Mouse (Mus musculus) intestine, postnatal 0 days (tissue): ENCODE data around the gene Mast4. TPM values are rescaled to one million over a fixed set of nuclear protein-coding genes. Genes with fewer than 3 reads are reported as not detected.

Experiments
- ATAC-seq: fragments of 200-750 bp; cut with Nextera tagmentation; 2 replicates; pipeline ENCODE4 v1.8.0; 2017; ENCODE audit warnings: mild to moderate bottlenecking, moderate TSS enrichment, moderate library complexity
- H3K27ac ChIP-seq: fragments of 300-500 bp; sonication (generic); 2 replicates; pipeline ENCODE4 v1.5.1; 2014; ENCODE audit warnings: mild to moderate bottlenecking, low read depth, low read length, moderate library complexity
- H3K27me3 ChIP-seq: fragments of 300-500 bp; sonication (generic); replicated peaks from 2 replicates; pipeline ENCODE4 v1.6.1; 2014; ENCODE audit warnings: low read length, mixed read lengths; ENCODE audit not compliant: control insufficient read depth, insufficient read depth
- H3K36me3 ChIP-seq: fragments of 300-500 bp; sonication (generic); 2 replicates; pipeline ENCODE4 v1.6.1; 2014; ENCODE audit warnings: mild to moderate bottlenecking, moderate library complexity; ENCODE audit not compliant: control insufficient read depth, insufficient read depth
- H3K4me1 ChIP-seq: fragments of 300-500 bp; sonication (generic); replicated peaks from 2 replicates; pipeline ENCODE4 v1.6.1; 2014; ENCODE audit warnings: antibody characterized with exemption, low read length, mixed read lengths; ENCODE audit not compliant: control insufficient read depth, insufficient read depth
- H3K4me2 ChIP-seq: fragments of 300-500 bp; sonication (generic); replicated peaks from 2 replicates; pipeline ENCODE4 v1.6.1; 2014; ENCODE audit warnings: low read depth, mild to moderate bottlenecking, moderate library complexity
- H3K4me3 ChIP-seq: fragments of 300-500 bp; sonication (generic); 2 replicates; pipeline ENCODE4 v1.5.1; 2014; ENCODE audit warnings: low read depth, low read length
- H3K9ac ChIP-seq: fragments of 300-500 bp; sonication (generic); 2 replicates; pipeline ENCODE4 v1.6.1; 2014; ENCODE audit warnings: mild to moderate bottlenecking, low read depth, low read length
- H3K9me3 ChIP-seq: fragments of 300-500 bp; sonication (generic); 2 replicates; pipeline ENCODE4 v1.6.1; 2016; ENCODE audit warnings: mixed run types; ENCODE audit not compliant: control insufficient read depth
- CTCF ChIP-seq: sonication (generic); IDR thresholded peaks from 2 replicates; pipeline ENCODE4 v1.5.1; 2016; ENCODE audit warnings: low read depth, mild to moderate bottlenecking, control low read depth, antibody characterized with exemption, moderate library complexity
- WGBS: fragments of 180-500 bp; shearing (Covaris S2); extraction: QIAGEN DNeasy Blood & Tissue Kit; methylation state at CpG from one replicate; pipeline ENCODE4 v1.1.7; 2014; 5-methylcytosine and 5-hydroxymethylcytosine counted together
- polyA plus RNA-seq: library from polyadenylated mRNA; unstranded; fragments of >200 nt; fragmentation: Nextera tagmentation; extraction: Ambion mirVana; gene quantifications from 2 replicates; pipeline ENCODE4 v1.2.1, GENCODE M21; 2015

Mast4 gene
- polyA plus RNA-seq, 1 experiment from 2014 or later: 6.1 TPM

DNA sequence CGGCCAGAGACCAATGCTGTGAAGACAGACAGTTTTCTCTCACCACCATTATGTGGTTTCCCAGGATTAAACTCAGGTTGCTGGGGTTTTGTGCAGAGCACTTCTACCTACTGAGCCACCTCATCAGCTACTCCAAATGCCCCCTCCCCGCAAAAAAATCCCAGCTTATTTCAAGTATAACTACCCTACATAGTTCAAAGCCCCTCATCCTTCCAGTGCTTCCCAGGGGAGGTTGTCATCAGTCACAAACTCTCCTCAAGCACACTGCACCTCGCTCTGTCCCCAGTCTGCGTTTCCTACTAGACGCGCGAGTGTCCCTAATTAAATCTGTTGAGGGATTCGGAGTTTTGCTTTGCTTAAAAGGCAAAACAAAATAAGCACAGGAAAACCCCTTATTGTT lies 446.1 kb downstream of the Mast4 start:
- H3K4me2 ChIP-seq: no peak overlapping the region
- no peak for TF ChIP-seq CTCF
- ATAC-seq: no peak
- H3K36me3 ChIP-seq: no peaks in the 10 kb centered on the region; the same call in 1 of the 2 replicates
- H3K27me3 ChIP-seq: no peaks in the 10 kb centered on the region
- no peaks in the 10 kb centered on the region for H3K9me3 ChIP-seq
- 83% methylated on average over 8 of the region's 8 CpGs for WGBS
- H3K27ac ChIP-seq: no peak overlapping the region
- no peak overlapping the region for H3K4me3 ChIP-seq
- no peak overlapping the region for H3K9ac ChIP-seq
- H3K4me1 ChIP-seq: peaks cover 3% of the 10 kb centered on the region; the same call in 1 of the 2 replicates

GRCm38 (mm10) chr13:102887534-102887933 lies 446.8 kb downstream of the Mast4 start:
- ATAC-seq: no peak

DNA sequence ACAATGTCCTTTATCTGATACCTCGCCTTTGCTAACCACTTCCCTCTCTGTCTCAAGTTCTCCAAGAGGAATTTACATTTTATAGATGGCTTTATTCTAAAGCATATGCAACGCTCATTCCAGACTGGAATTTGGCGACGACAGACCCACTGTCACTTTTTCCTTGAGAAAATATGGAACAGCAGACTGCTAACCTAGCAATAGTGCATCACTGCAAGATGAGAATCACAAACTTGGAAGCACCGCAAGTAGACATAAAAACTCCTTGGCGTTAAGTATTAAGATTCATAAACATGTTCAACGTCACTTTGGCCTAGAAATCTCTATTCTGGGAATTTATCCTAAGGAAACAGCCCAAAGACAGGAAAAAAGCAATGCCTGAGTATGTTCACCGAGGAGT lies 447.5 kb downstream of the Mast4 start:
- Histone ChIP-seq H3K9ac (no peak overlapping the region), H3K4me1 (peaks cover 3% of the 10 kb centered on the region; the same call in 1 of the 2 replicates), H3K4me3 (no peak overlapping the region), H3K27ac (no peak overlapping the region), H3K9me3 (no peaks in the 10 kb centered on the region), H3K27me3 (no peaks in the 10 kb centered on the region), H3K4me2 (no peak overlapping the region), H3K36me3 (no peaks in the 10 kb centered on the region; the same call in 1 of the 2 replicates)
- WGBS: 68% methylated on average over 8 of the region's 8 CpGs
- TF ChIP-seq CTCF: no peak
- no peak for ATAC-seq

More at GRCm38 (mm10) chr13:102887534-102887933, 446.8 kb downstream of the Mast4 start:
- WGBS: 95% methylated on average over 13 of the region's 13 CpGs
- no peaks in the 10 kb centered on the region for H3K27me3 ChIP-seq
- no peak for TF ChIP-seq CTCF
- no peaks in the 10 kb centered on the region for H3K9me3 ChIP-seq
- no peak overlapping the region for H3K9ac ChIP-seq
- H3K36me3 ChIP-seq: no peaks in the 10 kb centered on the region; the same call in 1 of the 2 replicates
- H3K4me2 ChIP-seq: no peak overlapping the region
- peaks cover 3% of the 10 kb centered on the region; the same call in 1 of the 2 replicates for H3K4me1 ChIP-seq
- no peak overlapping the region for H3K4me3 ChIP-seq
- no peak overlapping the region for H3K27ac ChIP-seq

DNA sequence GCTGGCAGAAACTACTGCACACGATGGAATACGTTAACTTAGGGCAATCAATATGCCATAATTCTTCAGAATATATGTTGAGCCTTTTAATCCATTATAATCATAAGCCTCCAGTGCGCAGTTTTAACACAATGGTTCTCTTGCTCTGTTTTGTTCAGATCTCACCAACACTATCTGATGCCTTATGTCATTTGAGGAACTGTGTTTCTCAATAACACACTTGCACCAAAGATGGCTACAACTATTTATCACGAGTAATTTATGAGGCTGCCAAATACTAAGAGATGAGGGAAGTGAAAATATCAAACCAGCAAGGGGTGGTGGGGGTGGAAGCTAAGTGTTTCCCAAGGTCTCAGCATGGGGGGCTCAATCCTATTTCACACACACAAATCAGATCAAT lies 448.1 kb downstream of the Mast4 start:
- Histone ChIP-seq H3K4me2 (no peak overlapping the region), H3K9me3 (no peaks in the 10 kb centered on the region), H3K4me3 (no peak overlapping the region), H3K9ac (no peak overlapping the region), H3K27me3 (no peaks in the 10 kb centered on the region), H3K36me3 (no peaks in the 10 kb centered on the region; the same call in 1 of the 2 replicates), H3K4me1 (peaks cover 3% of the 10 kb centered on the region; the same call in 1 of the 2 replicates), H3K27ac (no peak overlapping the region)
- no peak for TF ChIP-seq CTCF
- ATAC-seq: no peak
- WGBS: 76% methylated on average over 4 of the region's 4 CpGs

DNA sequence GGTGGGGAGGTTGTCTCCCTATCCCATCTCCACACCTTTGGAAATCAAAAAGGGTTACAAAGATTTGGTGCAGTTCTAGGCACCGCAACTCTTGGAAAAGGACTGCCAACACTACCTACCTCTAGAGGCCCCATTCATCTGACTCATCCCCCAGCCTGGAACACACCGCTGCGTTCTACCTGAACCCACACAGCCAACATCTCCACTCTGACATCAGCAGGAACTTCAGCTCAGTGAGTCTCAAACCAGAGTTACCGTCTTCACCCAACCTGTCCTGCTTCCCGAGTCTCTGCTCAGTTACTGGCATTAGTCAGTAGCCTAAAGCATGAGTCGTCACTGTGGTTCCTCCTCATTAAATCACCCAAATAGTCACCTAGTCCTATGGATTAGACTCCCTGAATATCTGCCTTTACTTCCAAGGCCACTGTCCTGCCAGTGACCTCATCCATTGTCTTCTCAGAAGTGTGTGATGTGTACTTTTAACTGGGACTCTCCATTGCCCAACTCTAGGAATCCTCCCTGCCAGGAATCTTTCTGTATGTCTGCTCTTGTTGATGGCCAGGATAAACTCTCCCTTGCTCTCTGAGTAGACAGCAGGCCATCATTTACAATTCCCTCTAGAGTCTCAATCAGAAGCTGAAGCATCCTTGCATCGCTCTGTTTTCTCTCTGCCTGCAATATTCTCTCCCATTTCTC lies 453.8 kb downstream of the Mast4 start:
- ATAC-seq: no peak
- no peak overlapping the region for H3K9ac ChIP-seq
- no peaks in the 10 kb centered on the region for H3K36me3 ChIP-seq
- no peaks in the 10 kb centered on the region for H3K4me1 ChIP-seq
- H3K27me3 ChIP-seq: no peaks in the 10 kb centered on the region
- H3K4me2 ChIP-seq: no peak overlapping the region
- no peak overlapping the region for H3K27ac ChIP-seq
- H3K4me3 ChIP-seq: no peak overlapping the region
- no peaks in the 10 kb centered on the region for H3K9me3 ChIP-seq
- TF ChIP-seq CTCF: no peak
- 85% methylated on average over 7 of the region's 7 CpGs for WGBS

- Histone ChIP-seq H3K27me3 (no peaks in the 10 kb centered on the region), H3K4me3 (no peak overlapping the region), H3K9me3 (no peaks in the 10 kb centered on the region), H3K4me2 (no peak overlapping the region), H3K9ac (no peak overlapping the region), H3K27ac (no peak overlapping the region), H3K36me3 (no peaks in the 10 kb centered on the region), H3K4me1 (no peaks in the 10 kb centered on the region)
- 32% methylated on average over 6 of the region's 6 CpGs for WGBS
- no peak for ATAC-seq
- no peak for TF ChIP-seq CTCF
These were observed 455.7 kb downstream of the Mast4 start for GRCm38 (mm10) chr13:102878631-102879030.
